Mouse (Mus musculus) ES-E14 (cell line): ENCODE measurements around the gene Mafg. TPM values are rescaled to one million over a fixed set of nuclear protein-coding genes. Genes with fewer than 3 reads are reported as not detected.
A peak's percentile ranks its signal among the peaks of the same experiment; 100 is the strongest.

Source experiments
- DNase-seq: peaks from one replicate; pipeline ENCODE4 v3.0.0-alpha.2; 2013; ENCODE audit warnings: low read depth, low spot score
- H3K27ac ChIP-seq: 2 replicates; pipeline ENCODE4 v1.5.1; 2012; ENCODE audit warnings: low read depth, mild to moderate bottlenecking, low read length, moderate library complexity, mixed read lengths; ENCODE audit not compliant: poor library complexity, insufficient read depth, severe bottlenecking
- H3K36me3 ChIP-seq: 2 replicates; pipeline ENCODE4 v1.6.1; 2012; ENCODE audit warnings: mild to moderate bottlenecking, low read length, moderate library complexity, mixed read lengths; ENCODE audit not compliant: control insufficient read depth, poor library complexity, insufficient read depth, severe bottlenecking
- H3K4me1 ChIP-seq, 2 experiments: fragments of 150-350 bp in 1 of 2; sonication (generic) in 1 of 2; 2 replicates each; pipeline ENCODE4 v1.6.1; 2012; ENCODE audit warnings: low read length in 2 of 2, mild to moderate bottlenecking in 1 of 2, mixed read lengths in 1 of 2; ENCODE audit not compliant: control insufficient read depth in 2 of 2, insufficient read depth in 2 of 2, poor library complexity in 1 of 2
- H3K4me3 ChIP-seq, 2 experiments: fragments of 150-350 bp in 1 of 2; sonication (generic) in 1 of 2; 2 replicates each; pipeline ENCODE4 v1.5.1; 2012; ENCODE audit warnings: low read length in 2 of 2, low read depth in 1 of 2, mild to moderate bottlenecking in 1 of 2, mixed read lengths in 1 of 2; ENCODE audit not compliant: insufficient read depth in 1 of 2, poor library complexity in 1 of 2, severe bottlenecking in 1 of 2
- H3K9ac ChIP-seq: 2 replicates; pipeline ENCODE4 v1.6.1; 2012; ENCODE audit warnings: low read depth, mild to moderate bottlenecking, low read length, mixed read lengths; ENCODE audit not compliant: poor library complexity, insufficient read depth, severe bottlenecking
- H3K9me3 ChIP-seq: fragments of 150-350 bp; sonication (generic); 2 replicates; pipeline ENCODE4 v1.6.1; 2012; ENCODE audit warnings: low read depth, mild to moderate bottlenecking, low read length; ENCODE audit not compliant: control insufficient read depth, insufficient read depth
- CHD2 ChIP-seq: IDR thresholded peaks from 2 replicates; pipeline ENCODE4 v1.6.1; 2014; ENCODE audit warnings: mild to moderate bottlenecking, low read depth, low read length, inconsistent platforms
- HCFC1 ChIP-seq: IDR thresholded peaks from 2 replicates; pipeline ENCODE4 v1.6.1; 2012; ENCODE audit warnings: low read length, inconsistent platforms, borderline replicate concordance; ENCODE audit not compliant: insufficient read depth
- MAFK ChIP-seq: IDR thresholded peaks from 2 replicates; pipeline ENCODE4 v1.6.1; 2014; ENCODE audit warnings: mild to moderate bottlenecking, low read depth, low read length, inconsistent platforms; ENCODE audit not compliant: insufficient read depth
- ZC3H11A ChIP-seq: IDR thresholded peaks from 2 replicates; pipeline ENCODE4 v1.6.1; 2012; ENCODE audit warnings: low read depth, mild to moderate bottlenecking, inconsistent platforms, low read length, borderline replicate concordance
- ZNF384 ChIP-seq: IDR thresholded peaks from 2 replicates; pipeline ENCODE4 v1.6.1; 2012; ENCODE audit warnings: low read depth, low read length, inconsistent platforms
- in situ Hi-C, 2 experiments: fragments of 600-800 bp; cut with MboI; formaldehyde crosslinking; loops; one replicate each; pipeline ENCODE4 v1.15.1; 2025; ENCODE audit warnings: low sequenced_read_pairs in 2 of 2, inconsistent platforms in 1 of 2; ENCODE audit not compliant: unreplicated experiment in 2 of 2
- total RNA-seq: library from RNA; depleted of rRNA; stranded (reverse); fragments of 300-350 nt; gene quantifications from 2 replicates; pipeline ENCODE4 v1.2.3, GENCODE M21; 2012

Mafg gene
- total RNA-seq, 1 experiment: 42.6 TPM

GRCm38 (mm10) chr11:120651872-120652271 lies 18.5 kb upstream of the Mafg start:
- H3K4me3 ChIP-seq: no peak overlapping the region
- peaks cover 0 to 18% of the 10 kb centered on the region in 2 experiments; a peak in 1 of 4 replicates for H3K4me1 ChIP-seq
- H3K27ac ChIP-seq: no peak overlapping the region; the same call in 1 of the 2 replicates
- in situ Hi-C loops: no loop called here
- no peak for DNase-seq
- TF ChIP-seq MAFK (no peak), ZNF384 (no peak), ZC3H11A (no peak), CHD2 (no peak), HCFC1 (no peak)
- no peaks in the 10 kb centered on the region for H3K9me3 ChIP-seq
- H3K36me3 ChIP-seq: peaks cover 2% of the 10 kb centered on the region
- no peak overlapping the region for H3K9ac ChIP-seq

- Histone ChIP-seq H3K9ac (0 out of 2 replicates have a peak within 1 kb of the TSS, but pooled peaks have one; percentile 35), H3K9me3 (no peaks in the 10 kb centered on the region), H3K36me3 (no peaks in the 10 kb centered on the region), H3K27ac (no peak within 1 kb of the TSS), H3K4me3 (peak within 1 kb of the TSS; percentile 51), H3K4me1 (peaks cover 0 to 10% of the 10 kb centered on the region in 2 experiments; a peak in 1 of 4 replicates)
- TF ChIP-seq ZNF384 (no peak), MAFK (no peak), ZC3H11A (no peak), CHD2 (no peak), HCFC1 (no peak)
- in situ Hi-C loops: no loop called here
- DNase-seq: no peak
Measured at GRCm38 (mm10) chr11:120648001-120648476, 14.6 kb upstream of the Mafg start, which contains the start of gene Myadml2. Gene Myadml2 (minus strand): TSS chr11:120648158.

- 0 out of 2 replicates have a peak overlapping the region, but pooled peaks have one; percentile 35 for H3K9ac ChIP-seq
- DNase-seq: no peak
- TF ChIP-seq MAFK (no peak), CHD2 (no peak), ZC3H11A (no peak), HCFC1 (no peak), ZNF384 (no peak)
- H3K4me1 ChIP-seq: peaks cover 0 to 12% of the 10 kb centered on the region in 2 experiments; a peak in 1 of 4 replicates
- H3K27ac ChIP-seq: no peak overlapping the region
- H3K9me3 ChIP-seq: no peaks in the 10 kb centered on the region
- in situ Hi-C loops: no loop called here
- peak overlapping the region; percentile 51 for H3K4me3 ChIP-seq
- H3K36me3 ChIP-seq: no peaks in the 10 kb centered on the region
Measured at GRCm38 (mm10) chr11:120647047-120647830, 13.8 kb upstream of the Mafg start.

GRCm38 (mm10) chr11:120643601-120643987 lies 10.2 kb upstream of the Mafg start, which contains the start of gene Pycr1:
Gene Pycr1 (minus strand): TSS chr11:120643769.
- peak within 1 kb of the TSS; percentile 81 for H3K9ac ChIP-seq
- no peak for TF ChIP-seq ZC3H11A
- TF ChIP-seq HCFC1: peak; percentile 37; the same call in 1 of the 2 replicates
- TF ChIP-seq CHD2: 0 out of 2 replicates have a peak, but pooled peaks have one; percentile 47
- TF ChIP-seq ZNF384: no peak
- TF ChIP-seq MAFK: no peak
- peak within 1 kb of the TSS; percentile 72 to 82 for H3K4me3 ChIP-seq
- in situ Hi-C loops: no loop called here
- H3K9me3 ChIP-seq: no peaks in the 10 kb centered on the region
- no peak within 1 kb of the TSS; the same call in 1 of the 2 replicates for H3K27ac ChIP-seq
- peaks cover 3% of the 10 kb centered on the region; the same call in 1 of the 2 replicates for H3K36me3 ChIP-seq
- peaks cover 0 to 21% of the 10 kb centered on the region in 2 experiments; a peak in 1 of 4 replicates for H3K4me1 ChIP-seq
- DNase-seq: peak; percentile 87
